ENCODE assay signal across 9 mouse cellular contexts in the genomic region with DNA sequence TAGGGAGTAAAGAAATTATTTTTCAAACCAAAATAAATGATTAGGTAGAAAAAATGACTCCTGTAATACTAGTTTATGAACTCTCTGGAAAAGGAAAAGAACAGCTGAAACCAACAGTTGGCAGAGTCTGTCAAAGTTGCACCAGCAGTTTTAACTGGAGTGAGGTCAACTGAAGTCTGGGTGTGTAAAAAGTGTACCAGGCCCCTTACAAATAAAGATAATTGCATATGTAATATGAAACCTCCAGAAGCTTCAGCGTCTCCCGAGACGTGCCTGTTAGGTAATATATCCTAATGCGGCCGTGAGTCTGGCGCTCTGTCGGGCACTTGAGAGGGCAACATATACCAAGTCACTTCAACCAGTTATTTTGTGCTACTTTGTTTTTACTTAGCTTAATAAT. TPM values are rescaled to one million over a fixed set of nuclear protein-coding genes. Genes with fewer than 3 reads are reported as not detected.
DNase-seq lines count a peak whose midpoint lies in the region; ATAC-seq and TF ChIP-seq lines count a peak whose summit lies in the region.
"Had no signal": no experiment of that assay in that cellular context is flagged by ENCODE, and none has a peak within 500 bp of the region (broad histone marks: within the 10 kb centered on the region; RNA-seq: fewer than 3 reads in every experiment).

No protein-coding gene starts in this region.

- peak overlapping the region; percentile 46 for H3K4me2 ChIP-seq in lung, embryonic 14.5 days
- peak overlapping the region; percentile 44 for H3K4me2 ChIP-seq in intestine, postnatal 0 days (replicated peaks; ENCODE audit: low read depth)
- H3K4me2 ChIP-seq in stomach, embryonic 14.5 days (replicated peaks; ENCODE audit: low read depth, low read length): peak overlapping the region; percentile 22; the same call in 1 of the 2 replicates

- H3K4me3 ChIP-seq in lung, embryonic 14.5 days (ENCODE audit: low read depth, low read length): no peak overlapping the region
- H3K4me3 ChIP-seq in intestine, postnatal 0 days (ENCODE audit: low read depth, low read length): no peak overlapping the region
- H3K4me3 ChIP-seq in stomach, embryonic 14.5 days (ENCODE audit: low read depth, low read length): no peak overlapping the region

- peaks cover 3% of the 10 kb centered on the region; the same call in 1 of the 2 replicates for H3K4me1 ChIP-seq in lung, embryonic 14.5 days (ENCODE audit: insufficient read depth)
- no peaks in the 10 kb centered on the region for H3K4me1 ChIP-seq in intestine, postnatal 0 days (replicated peaks; ENCODE audit: control insufficient read depth, insufficient read depth, low read length)
- peaks cover 13% of the 10 kb centered on the region; the same call in 1 of the 2 replicates for H3K4me1 ChIP-seq in stomach, embryonic 14.5 days (ENCODE audit: control insufficient read depth, insufficient read depth, low read length)

- DNase-seq in adrenal gland, postnatal 14 days: peak; percentile 12
- DNase-seq in adrenal gland, adult 18-20 months (ENCODE audit: low spot score in 2 of 2): no peak
- DNase-seq in lung, embryonic 14.5 days: peak; percentile 35
- DNase-seq in lung, postnatal 4 days: no peak
- DNase-seq in spleen, postnatal 4 days (ENCODE audit: low spot score in 2 of 2): no peak
- DNase-seq: cerebellum, postnatal 14 days had no signal

- H3K9ac ChIP-seq in lung, embryonic 14.5 days: no peak overlapping the region
- H3K9ac ChIP-seq in intestine, postnatal 0 days (ENCODE audit: low read depth, low read length): no peak overlapping the region
- H3K9ac ChIP-seq in stomach, embryonic 14.5 days (replicated peaks; ENCODE audit: low read depth, low read length): no peak overlapping the region

- H3K27me3 ChIP-seq in lung, embryonic 14.5 days (ENCODE audit: insufficient read depth, low read length): no peaks in the 10 kb centered on the region
- no peaks in the 10 kb centered on the region for H3K27me3 ChIP-seq in intestine, postnatal 0 days (replicated peaks; ENCODE audit: control insufficient read depth, insufficient read depth, low read length)
- no peaks in the 10 kb centered on the region for H3K27me3 ChIP-seq in stomach, embryonic 14.5 days (ENCODE audit: control insufficient read depth, insufficient read depth, low read length)

- no peak for TF ChIP-seq CTCF in lung, embryonic 14.5 days (IDR thresholded peaks at IDR 0.05; ENCODE audit: low read depth)
- no peak for TF ChIP-seq CTCF in intestine, postnatal 0 days (IDR thresholded peaks at IDR 0.05; ENCODE audit: low read depth)

- no peaks in the 10 kb centered on the region for H3K36me3 ChIP-seq in lung, embryonic 14.5 days (ENCODE audit: insufficient read depth)
- H3K36me3 ChIP-seq in intestine, postnatal 0 days (ENCODE audit: control insufficient read depth, insufficient read depth): no peaks in the 10 kb centered on the region
- H3K36me3 ChIP-seq in stomach, embryonic 14.5 days (ENCODE audit: control insufficient read depth, insufficient read depth, low read length): no peaks in the 10 kb centered on the region

- H3K27ac ChIP-seq in lung, embryonic 14.5 days (ENCODE audit: low read depth): no peak overlapping the region
- H3K27ac ChIP-seq in intestine, postnatal 0 days (ENCODE audit: low read depth, low read length): no peak overlapping the region
- no peak overlapping the region for H3K27ac ChIP-seq in stomach, embryonic 14.5 days (ENCODE audit: low read length)

- 16% methylated on average over 7 of the region's 7 CpGs for WGBS in lung, embryonic 14.5 days
- WGBS in intestine, postnatal 0 days: 17% methylated on average over 7 of the region's 7 CpGs
- 19% methylated on average over 7 of the region's 7 CpGs for WGBS in stomach, embryonic 14.5 days

- H3K9me3 ChIP-seq in lung, embryonic 14.5 days (ENCODE audit: low read depth, low read length): no peaks in the 10 kb centered on the region
- no peaks in the 10 kb centered on the region for H3K9me3 ChIP-seq in intestine, postnatal 0 days (ENCODE audit: control insufficient read depth)
- H3K9me3 ChIP-seq in stomach, embryonic 14.5 days (ENCODE audit: control insufficient read depth, low read depth, low read length): no peaks in the 10 kb centered on the region

- ATAC-seq in lung, embryonic 14.5 days (ENCODE audit: insufficient read depth): no peak
- no peak for ATAC-seq in intestine, postnatal 0 days
- ATAC-seq in stomach, embryonic 14.5 days (ENCODE audit: insufficient number of reproducible peaks, insufficient read depth, low FRiP score, low read depth): no peak
- ATAC-seq in monocyte, adult 5-6 weeks (replicated peaks; ENCODE audit: insufficient number of reproducible peaks, low FRiP score, low TSS enrichment, poor library complexity, severe bottlenecking): no peak

RNA-seq across cellular contexts. Expression of gene Homer1, which starts 8.3 kb away (rescaled TPM):
- 21.3 and 33.3 TPM in 2 replicates for total RNA-seq in adrenal gland, postnatal 14 days (2021)
- 10 to 100 TPM; 52.7 to 66.7 TPM for total RNA-seq in adrenal gland, adult 18-20 months (2021)
- polyA plus RNA-seq in lung, embryonic 14.5 days (2014; fragmentation: Nextera tagmentation; extraction: Ambion mirVana): 5.8 and 6.4 TPM in 2 replicates
- 3.3 and 3.5 TPM in 2 replicates for polyA plus RNA-seq in intestine, postnatal 0 days (2015; fragmentation: Nextera tagmentation; extraction: Ambion mirVana)
- polyA plus RNA-seq in stomach, embryonic 14.5 days (2014; fragmentation: Nextera tagmentation; extraction: Ambion mirVana): 7.5 and 8.4 TPM in 2 replicates
- 18.7 to 30.9 TPM (median 19.0 TPM) in 3 replicates for total RNA-seq in monocyte, adult 5-6 weeks (2017)

Comparison
In these comparisons a context has a peak if more than half of its experiments do, and no peak if none do; other contexts are left out.
1. DNase-seq: peak in adrenal gland, postnatal 14 days (single experiment) and lung, embryonic 14.5 days (single experiment); none in adrenal gland, adult 18-20 months (0 of 2), lung, postnatal 4 days (0 of 2) and spleen, postnatal 4 days (0 of 2).
2. Peak in every context shown above with its lines, with median percentiles within 50 percentile points of each other: H3K4me2 ChIP-seq.